Mouse (Mus musculus): ENCODE results near the gene Hipk1. TPM values are rescaled to one million over a fixed set of nuclear protein-coding genes. Genes with fewer than 3 reads are reported as not detected.

Hipk1 gene
- total RNA-seq, 1 experiment from 2014 or later = 113 TPM

Other genes with a start within 250 kb of the Hipk1 start
- gene Syt6, start 216.3 kb downstream of the Hipk1 start, total RNA-seq (2017) = not detected in 3 replicates
- 0.95 to 1.1 TPM (median 0.97 TPM) in 3 replicates for gene Atg4a-ps, start 145.5 kb downstream of the Hipk1 start, total RNA-seq (2017)
- 0.10 to 0.78 TPM (median 0.32 TPM) in 3 replicates for gene Olfml3, start 53.6 kb downstream of the Hipk1 start, total RNA-seq (2017)
- gene Gm10964, start 52.2 kb downstream of the Hipk1 start, total RNA-seq (2017) = not detected in 3 replicates
- 13.7 to 24.6 TPM (median 14.9 TPM) in 3 replicates for gene Dclre1b, start 17.9 kb upstream of the Hipk1 start, total RNA-seq (2017)
- 23.5 to 31.7 TPM (median 26.6 TPM) in 3 replicates for gene Ap4b1, start 18.0 kb upstream of the Hipk1 start, total RNA-seq (2017)
- gene Gm43064, start 18.0 kb upstream of the Hipk1 start, total RNA-seq (2017) = 0.49 TPM in 1 of 3 replicates, not detected in the others
- 0.39 to 2.8 TPM in 2 of 3 replicates, not detected in the other for gene Bcl2l15, start 41.0 kb upstream of the Hipk1 start, total RNA-seq (2017)
- gene Ptpn22, start 68.2 kb upstream of the Hipk1 start, total RNA-seq (2017) = 145 to 249 TPM (median 169 TPM) in 3 replicates
- gene Rsbn1, start 122.6 kb upstream of the Hipk1 start, total RNA-seq (2017) = 39.6 to 51.5 TPM (median 41.7 TPM) in 3 replicates
- 10.3 to 33.4 TPM (median 19.3 TPM) in 3 replicates for gene Phtf1, start 176.5 kb upstream of the Hipk1 start, total RNA-seq (2017)